Mouse (Mus musculus): ENCODE data around the gene Ust. TPM values are rescaled to one million over a fixed set of nuclear protein-coding genes. Genes with fewer than 3 reads are reported as not detected.
A peak's percentile ranks its signal among the peaks of the same experiment; 100 is the strongest.

The Ust gene
- polyA plus RNA-seq, 1 experiment from 2014 or later = 11.5 TPM

- Histone ChIP-seq H3K27me3 (no peaks in the 10 kb centered on the region), H3K4me3 (no peak overlapping the region), H3K9ac (no peak overlapping the region), H3K4me1 (peaks cover 9% of the 10 kb centered on the region; the same call in 1 of the 2 replicates), H3K27ac (no peak overlapping the region), H3K36me3 (no peaks in the 10 kb centered on the region), H3K9me3 (no peaks in the 10 kb centered on the region), H3K4me2 (no peak overlapping the region)
- no peak for ATAC-seq (ENCODE audit: insufficient number of reproducible peaks, low FRiP score, low TSS enrichment, low read depth)
- 77% methylated on average over 5 of the region's 5 CpGs for WGBS
These were observed 329.2 kb downstream of the Ust start for GRCm38 (mm10) chr10:8189331-8189981.

GRCm38 (mm10) chr10:8185586-8185985 lies 333.0 kb downstream of the Ust start:
- Histone ChIP-seq H3K9ac (no peak overlapping the region), H3K27me3 (no peaks in the 10 kb centered on the region), H3K4me2 (no peak overlapping the region), H3K36me3 (no peaks in the 10 kb centered on the region), H3K4me3 (no peak overlapping the region), H3K27ac (no peak overlapping the region), H3K4me1 (peaks cover 21% of the 10 kb centered on the region), H3K9me3 (no peaks in the 10 kb centered on the region)
- 57% methylated on average over 4 of the region's 4 CpGs for WGBS
- no peak for ATAC-seq (ENCODE audit: insufficient number of reproducible peaks, low FRiP score, low TSS enrichment, low read depth)

DNA sequence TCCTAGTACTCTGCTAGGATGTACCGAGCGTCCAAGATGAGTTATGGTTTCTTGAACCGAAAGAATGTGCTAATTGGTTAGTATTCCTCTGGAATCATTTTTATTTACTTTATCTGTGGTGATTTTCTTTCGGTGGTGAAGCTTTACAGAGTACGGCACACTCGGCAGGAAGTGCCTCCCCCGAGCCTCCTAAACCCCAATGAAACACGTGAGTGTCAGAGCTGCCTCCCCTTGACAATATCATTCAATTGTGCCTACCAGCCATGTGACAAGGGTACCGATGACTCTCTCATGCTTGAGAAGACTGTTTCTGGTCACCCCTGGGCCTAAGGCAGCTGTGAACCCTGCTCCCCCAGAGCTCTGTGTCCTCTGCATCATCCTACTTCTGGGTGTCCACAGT lies 333.9 kb downstream of the Ust start:
- H3K4me2 ChIP-seq = no peak overlapping the region
- H3K9me3 ChIP-seq = no peaks in the 10 kb centered on the region
- peaks cover 21% of the 10 kb centered on the region for H3K4me1 ChIP-seq
- H3K27me3 ChIP-seq = no peaks in the 10 kb centered on the region
- no peaks in the 10 kb centered on the region for H3K36me3 ChIP-seq
- no peak overlapping the region for H3K27ac ChIP-seq
- WGBS = 47% methylated on average over 9 of the region's 9 CpGs
- ATAC-seq (ENCODE audit: insufficient number of reproducible peaks, low FRiP score, low TSS enrichment, low read depth) = no peak
- no peak overlapping the region for H3K9ac ChIP-seq
- H3K4me3 ChIP-seq = no peak overlapping the region

GRCm38 (mm10) chr10:8183171-8183570 lies 335.5 kb downstream of the Ust start:
- H3K9ac ChIP-seq = no peak overlapping the region

DNA sequence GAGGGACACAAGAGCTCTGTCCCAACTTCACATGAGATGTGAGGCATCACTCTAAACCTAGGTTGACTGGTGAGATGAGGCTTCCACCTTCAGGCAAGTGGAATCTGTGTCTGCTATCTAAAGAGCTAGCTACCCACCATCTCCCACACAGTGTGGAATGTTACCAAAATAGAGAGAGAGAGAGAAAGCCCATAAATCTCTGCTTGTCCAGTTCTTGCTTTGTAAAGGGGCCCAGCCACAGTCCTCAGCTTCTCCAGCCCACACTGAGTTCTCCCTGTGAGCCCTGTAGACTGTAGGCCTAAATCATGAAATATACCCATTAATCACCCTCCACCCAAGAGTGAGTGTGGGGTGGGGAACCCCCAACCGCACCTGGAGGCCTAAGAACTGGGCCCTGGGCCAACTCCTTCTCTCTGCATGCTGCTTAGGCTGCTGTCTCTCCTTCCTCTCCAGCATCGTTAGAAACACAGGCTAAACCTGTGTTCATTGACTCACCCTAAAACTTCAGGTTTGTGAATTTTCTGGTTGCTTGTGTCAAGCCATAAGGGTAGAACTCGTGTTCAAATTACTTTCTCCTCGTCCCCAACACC lies 336.9 kb downstream of the Ust start:
- ATAC-seq (ENCODE audit: insufficient number of reproducible peaks, low FRiP score, low TSS enrichment, low read depth) = peak; percentile 65
- 33% methylated on average over 4 of the region's 4 CpGs for WGBS
- no peaks in the 10 kb centered on the region for H3K36me3 ChIP-seq

More at GRCm38 (mm10) chr10:8183171-8183570, 335.5 kb downstream of the Ust start:
- Histone ChIP-seq H3K27me3 (no peaks in the 10 kb centered on the region), H3K4me2 (no peak overlapping the region), H3K9me3 (no peaks in the 10 kb centered on the region), H3K4me3 (no peak overlapping the region), H3K4me1 (peaks cover 19% of the 10 kb centered on the region), H3K36me3 (no peaks in the 10 kb centered on the region), H3K27ac (no peak overlapping the region)
- 70% methylated on average over 7 of the region's 7 CpGs for WGBS
- no peak for ATAC-seq (ENCODE audit: insufficient number of reproducible peaks, low FRiP score, low TSS enrichment, low read depth)

GRCm38 (mm10) chr10:8177618-8178017 lies 341.0 kb downstream of the Ust start:
- H3K27ac ChIP-seq = no peak overlapping the region

More for the DNA sequence above, 336.9 kb downstream of the Ust start:
- H3K27ac ChIP-seq = no peak overlapping the region
- no peak overlapping the region for H3K9ac ChIP-seq
- H3K4me2 ChIP-seq = no peak overlapping the region
- H3K9me3 ChIP-seq = no peaks in the 10 kb centered on the region
- H3K27me3 ChIP-seq = no peaks in the 10 kb centered on the region
- no peak overlapping the region for H3K4me3 ChIP-seq
- H3K4me1 ChIP-seq = peaks cover 18% of the 10 kb centered on the region

DNA sequence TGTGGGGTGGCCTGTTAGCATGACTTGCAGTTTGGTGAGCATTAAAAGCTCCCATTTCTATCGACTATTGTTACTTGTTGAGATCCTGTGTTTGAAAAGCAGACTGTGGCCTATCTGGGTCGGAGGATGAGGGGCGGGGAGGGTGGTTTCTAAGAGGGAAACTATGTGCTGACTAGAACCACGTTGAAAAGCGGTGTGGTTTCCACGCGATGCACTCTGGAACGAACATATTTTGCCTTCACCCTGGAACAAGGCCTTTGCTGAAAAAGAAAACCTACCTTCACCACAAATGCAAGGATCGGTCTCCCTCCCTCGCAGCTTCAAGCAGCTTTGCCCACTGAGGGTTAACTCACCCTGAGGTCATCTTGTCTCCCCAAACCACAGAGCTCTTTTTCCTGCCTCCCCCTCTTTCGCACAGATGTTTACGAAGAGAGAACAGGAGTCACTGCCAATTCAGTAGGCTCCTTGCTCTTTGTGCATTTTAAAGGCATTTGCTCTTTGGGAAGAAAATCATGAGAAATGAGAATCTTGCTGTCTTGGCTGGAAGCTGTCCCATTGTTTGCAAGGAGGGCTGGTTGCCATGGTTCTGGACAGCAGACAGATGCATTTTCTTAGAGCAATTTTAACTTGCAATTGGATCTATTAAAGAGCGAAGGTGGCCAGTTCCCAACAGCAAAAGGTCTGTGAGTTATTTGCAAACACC lies 342.1 kb downstream of the Ust start:
- Histone ChIP-seq H3K27me3 (no peaks in the 10 kb centered on the region), H3K9ac (no peak overlapping the region), H3K4me2 (no peak overlapping the region), H3K27ac (peak overlapping the region; percentile 63), H3K9me3 (no peaks in the 10 kb centered on the region), H3K4me1 (peaks cover 13% of the 10 kb centered on the region), H3K4me3 (no peak overlapping the region), H3K36me3 (no peaks in the 10 kb centered on the region)
- 38% methylated on average over 13 of the region's 13 CpGs for WGBS
- ATAC-seq (ENCODE audit: insufficient number of reproducible peaks, low FRiP score, low TSS enrichment, low read depth) = no peak

More at GRCm38 (mm10) chr10:8177618-8178017, 341.0 kb downstream of the Ust start:
- H3K9ac ChIP-seq = no peak overlapping the region
- peaks cover 23% of the 10 kb centered on the region for H3K4me1 ChIP-seq
- H3K9me3 ChIP-seq = no peaks in the 10 kb centered on the region
- H3K4me2 ChIP-seq = no peak overlapping the region
- WGBS = 74% methylated on average over 5 of the region's 5 CpGs
- no peaks in the 10 kb centered on the region for H3K36me3 ChIP-seq
- no peak for ATAC-seq (ENCODE audit: insufficient number of reproducible peaks, low FRiP score, low TSS enrichment, low read depth)
- no peak overlapping the region for H3K4me3 ChIP-seq
- H3K27me3 ChIP-seq = no peaks in the 10 kb centered on the region

DNA sequence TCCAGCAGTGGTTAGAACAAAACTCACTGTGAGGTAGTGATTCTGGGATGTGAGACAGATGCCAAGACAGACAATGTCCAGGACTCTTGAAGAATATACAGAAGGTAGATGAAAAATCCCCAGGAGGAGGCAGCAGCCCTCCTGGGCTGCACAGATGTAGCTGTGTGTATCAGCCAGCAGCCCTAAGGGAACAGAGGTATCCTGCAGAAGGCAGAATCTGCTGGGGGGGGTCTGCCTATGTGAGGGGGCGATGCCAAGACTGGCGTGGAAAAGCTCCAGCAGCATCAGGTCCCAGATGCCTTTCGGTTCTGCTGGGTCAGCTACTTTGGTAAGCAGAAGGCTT lies 342.6 kb downstream of the Ust start:
- peaks cover 12% of the 10 kb centered on the region for H3K4me1 ChIP-seq
- H3K9me3 ChIP-seq = no peaks in the 10 kb centered on the region
- H3K27me3 ChIP-seq = no peaks in the 10 kb centered on the region
- no peak overlapping the region for H3K4me3 ChIP-seq
- 56% methylated on average over 3 of the region's 3 CpGs for WGBS
- no peak overlapping the region for H3K9ac ChIP-seq
- no peaks in the 10 kb centered on the region for H3K36me3 ChIP-seq
- H3K27ac ChIP-seq = peak overlapping the region; percentile 63
- no peak for ATAC-seq (ENCODE audit: insufficient number of reproducible peaks, low FRiP score, low TSS enrichment, low read depth)
- no peak overlapping the region for H3K4me2 ChIP-seq

DNA sequence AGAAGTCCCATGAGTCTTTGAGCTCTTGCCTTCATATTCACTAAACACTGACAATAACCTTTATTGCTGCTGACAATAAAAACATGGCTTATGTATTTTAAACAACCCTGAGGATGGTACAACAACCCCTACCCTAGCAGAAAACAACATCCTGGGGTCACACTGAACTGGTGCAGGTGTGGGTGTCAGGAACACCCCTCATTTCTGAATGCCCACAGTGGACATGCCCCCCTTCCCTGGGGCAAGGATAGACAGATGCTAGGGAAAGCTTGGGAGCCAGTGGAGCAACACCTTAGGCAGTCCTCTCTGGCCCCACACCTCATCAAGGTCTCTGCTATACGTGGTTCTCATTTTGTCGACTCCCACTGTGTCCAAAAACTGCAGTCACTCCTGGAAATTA lies 343.9 kb downstream of the Ust start:
- Histone ChIP-seq H3K4me2 (no peak overlapping the region), H3K36me3 (no peaks in the 10 kb centered on the region), H3K4me1 (peaks cover 12% of the 10 kb centered on the region), H3K27me3 (no peaks in the 10 kb centered on the region), H3K27ac (no peak overlapping the region), H3K9me3 (no peaks in the 10 kb centered on the region), H3K9ac (no peak overlapping the region), H3K4me3 (no peak overlapping the region)
- 44% methylated on average over 2 of the region's 2 CpGs for WGBS
- no peak for ATAC-seq (ENCODE audit: insufficient number of reproducible peaks, low FRiP score, low TSS enrichment, low read depth)

- peaks cover 12% of the 10 kb centered on the region for H3K4me1 ChIP-seq
- H3K4me2 ChIP-seq = no peak overlapping the region
- no peaks in the 10 kb centered on the region for H3K36me3 ChIP-seq
- no peak overlapping the region for H3K4me3 ChIP-seq
- no peak for ATAC-seq (ENCODE audit: insufficient number of reproducible peaks, low FRiP score, low TSS enrichment, low read depth)
- H3K9ac ChIP-seq = no peak overlapping the region
- H3K9me3 ChIP-seq = no peaks in the 10 kb centered on the region
- no peak overlapping the region for H3K27ac ChIP-seq
- no peaks in the 10 kb centered on the region for H3K27me3 ChIP-seq
- WGBS = 58% methylated on average over 7 of the region's 7 CpGs
These were observed 344.4 kb downstream of the Ust start for GRCm38 (mm10) chr10:8174230-8174629.

GRCm38 (mm10) chr10:8173032-8173431 lies 345.6 kb downstream of the Ust start:
- no peaks in the 10 kb centered on the region for H3K27me3 ChIP-seq
- peak overlapping the region; percentile 28; the same call in 1 of the 2 replicates for H3K27ac ChIP-seq
- 44% methylated on average over 3 of the region's 3 CpGs for WGBS

DNA sequence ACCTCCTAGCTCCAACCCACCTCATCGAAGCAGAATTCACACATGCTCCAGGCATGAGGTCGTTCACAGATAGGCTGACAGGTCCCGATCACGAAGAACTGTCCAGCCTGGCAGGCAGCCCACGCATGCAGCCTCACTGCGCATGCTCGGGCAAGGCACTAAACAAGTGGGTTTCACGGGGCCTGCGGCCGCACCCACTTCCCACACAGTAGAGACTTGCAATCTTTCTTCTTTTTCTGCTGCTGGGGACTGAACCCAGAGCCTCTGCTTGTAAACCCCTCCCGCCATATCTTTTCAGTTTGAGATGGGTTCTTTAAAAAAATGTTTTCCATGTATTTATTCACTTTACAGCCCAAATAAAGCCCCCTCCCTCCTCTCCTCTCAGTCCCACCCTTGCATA lies 347.1 kb downstream of the Ust start:
- Histone ChIP-seq H3K36me3 (no peaks in the 10 kb centered on the region), H3K27ac (no peak overlapping the region), H3K4me3 (no peak overlapping the region), H3K9me3 (peaks cover 5% of the 10 kb centered on the region; the same call in 1 of the 2 replicates), H3K4me2 (no peak overlapping the region), H3K27me3 (no peaks in the 10 kb centered on the region), H3K4me1 (peaks cover 10% of the 10 kb centered on the region), H3K9ac (no peak overlapping the region)
- 74% methylated on average over 11 of the region's 11 CpGs for WGBS
- no peak for ATAC-seq (ENCODE audit: insufficient number of reproducible peaks, low FRiP score, low TSS enrichment, low read depth)

More at GRCm38 (mm10) chr10:8173032-8173431, 345.6 kb downstream of the Ust start:
- no peaks in the 10 kb centered on the region for H3K36me3 ChIP-seq
- peaks cover 12% of the 10 kb centered on the region for H3K4me1 ChIP-seq
- no peak for ATAC-seq (ENCODE audit: insufficient number of reproducible peaks, low FRiP score, low TSS enrichment, low read depth)
- H3K4me2 ChIP-seq = no peak overlapping the region
- H3K9me3 ChIP-seq = peaks cover 5% of the 10 kb centered on the region; the same call in 1 of the 2 replicates
- H3K4me3 ChIP-seq = no peak overlapping the region
- no peak overlapping the region for H3K9ac ChIP-seq

All from limb, embryonic 15.5 days (tissue).